Mouse (Mus musculus): ENCODE measurements at regions not wholly inside any gene's neighbourhood (a gene's known extent, or its start where the extent isn't known, plus 50 kb on each side); places are given as distances from the start of the nearest gene placed in this dataset.

DNA sequence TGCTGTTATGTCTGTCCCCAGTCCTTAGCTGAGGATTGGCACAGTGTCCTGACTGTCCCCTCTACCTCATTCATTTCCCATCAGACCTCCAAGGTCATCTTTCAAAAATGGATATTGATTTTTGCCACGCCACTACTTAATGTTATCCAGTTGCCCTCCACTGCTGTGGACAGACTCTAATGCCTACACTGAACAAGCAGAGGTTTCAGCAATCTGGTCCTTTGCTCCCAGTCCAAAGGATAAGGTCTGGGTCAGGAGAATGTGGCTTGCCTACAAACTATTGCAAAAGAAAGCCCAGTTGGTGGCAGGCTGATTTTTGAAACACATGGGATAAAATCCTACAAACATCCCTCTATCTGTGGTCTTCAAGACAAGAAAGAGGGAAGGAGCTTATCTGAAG is 280.0 kb upstream of the Veph1 start:
- no peak for TF ChIP-seq POLR2A (IDR thresholded peaks at IDR 0.05; ENCODE audit: extremely low read depth, insufficient read depth, low read length)
- TF ChIP-seq CTCF (IDR thresholded peaks at IDR 0.05; ENCODE audit: extremely low read depth, insufficient read depth, low read length): no peak

Measured in cortical plate, adult 2 months (tissue).